Mouse (Mus musculus): Measurements from ENCODE around the gene Lrrc20. TPM values are rescaled to one million over a fixed set of nuclear protein-coding genes. Genes with fewer than 3 reads are reported as not detected.

The Lrrc20 gene
- polyA plus RNA-seq, 1 experiment, result 11.8 TPM

DNA sequence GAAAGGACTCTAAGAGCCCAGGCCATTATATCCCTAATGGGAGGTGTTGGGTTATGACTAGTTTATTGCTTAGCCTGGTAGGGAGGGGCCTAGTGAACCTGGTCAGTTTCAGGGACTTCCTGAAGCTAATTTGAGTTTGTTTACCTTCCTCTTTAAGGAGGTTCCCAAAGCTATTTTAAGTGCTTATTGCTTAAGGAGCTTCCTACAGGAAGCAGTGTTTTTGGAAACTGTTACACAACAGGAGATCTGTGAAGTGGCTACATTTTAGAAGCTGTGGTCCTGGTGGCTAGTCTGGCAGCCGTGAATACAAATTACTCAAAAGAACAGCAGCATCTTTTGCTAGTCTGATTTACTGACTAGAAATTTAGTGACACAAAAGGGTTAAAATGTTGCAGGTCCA, 1.3 kb upstream of the Lrrc20 start:
- Histone ChIP-seq H3K27me3 (ENCODE audit: control insufficient read depth, insufficient read depth, insufficient read length) (no peaks in the 10 kb centered on the region), H3K36me3 (ENCODE audit: control insufficient read depth, insufficient read depth) (no peaks in the 10 kb centered on the region), H3K79me2 (ENCODE audit: control insufficient read depth, insufficient read depth) (peaks cover 24% of the 10 kb centered on the region)

DNA sequence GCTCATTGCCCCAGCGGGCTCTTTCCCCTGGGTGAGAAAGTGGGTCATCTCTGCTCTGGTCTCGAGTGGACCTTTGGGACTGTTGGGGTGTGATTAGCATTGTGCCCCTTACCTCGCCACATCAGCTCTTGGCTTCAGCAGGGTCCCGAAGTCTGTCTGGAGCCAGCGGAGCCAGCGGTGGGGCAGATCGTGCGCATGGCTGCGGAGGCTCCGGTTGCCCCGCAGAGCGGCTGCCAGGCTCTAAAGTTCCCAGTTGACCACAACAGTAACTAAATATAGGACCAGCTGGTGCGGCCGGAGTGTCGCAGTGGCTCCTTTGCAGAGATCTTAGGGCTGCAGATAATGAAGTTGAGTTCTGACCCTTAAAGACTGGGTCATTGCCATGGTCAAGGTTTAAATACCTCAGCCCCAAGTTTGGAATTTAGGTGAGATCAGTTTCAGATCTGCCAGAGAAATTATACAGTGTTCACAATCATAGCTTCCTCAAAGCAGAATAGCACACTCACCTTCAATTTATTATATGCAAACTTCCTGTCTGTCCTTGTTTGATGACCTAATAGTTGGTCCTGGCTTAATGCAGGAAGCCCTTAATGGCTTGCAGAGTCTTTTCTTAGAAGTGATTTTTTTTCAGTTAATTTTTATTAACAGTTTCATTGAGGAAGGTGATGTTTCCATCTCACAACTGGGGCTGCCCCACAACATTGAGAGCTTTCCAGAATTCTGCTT, 1.0 kb downstream of the Lrrc20 start:
- TF ChIP-seq MYOD1 (IDR thresholded peaks at IDR 0.05; ENCODE audit: control insufficient read depth, insufficient read length, low read depth) (no peak), USF1 (IDR thresholded peaks at IDR 0.05; ENCODE audit: low read depth) (no peak), MYOG (IDR thresholded peaks at IDR 0.05; ENCODE audit: control insufficient read depth, extremely low read depth, insufficient read length) (no peak), CTCF (IDR thresholded peaks at IDR 0.05; ENCODE audit: control insufficient read depth, insufficient read depth, insufficient read length) (no peak)
- no peaks in the 10 kb centered on the region for H3K27me3 ChIP-seq (ENCODE audit: control insufficient read depth, insufficient read depth, insufficient read length)
- H3K79me3 ChIP-seq (ENCODE audit: low read depth), result peaks cover 1% of the 10 kb centered on the region
- peak overlapping the region; percentile 67 for H3ac ChIP-seq (ENCODE audit: control insufficient read depth, insufficient read length, low read depth)
- peak overlapping the region; percentile 71 for H3K4me3 ChIP-seq (ENCODE audit: insufficient read depth, poor library complexity, severe bottlenecking)
- peaks cover 32% of the 10 kb centered on the region for H3K79me2 ChIP-seq (ENCODE audit: control insufficient read depth, insufficient read depth)
- no peaks in the 10 kb centered on the region for H3K36me3 ChIP-seq (ENCODE audit: control insufficient read depth, insufficient read depth)

More for the DNA sequence above, 1.3 kb upstream of the Lrrc20 start:
- TF ChIP-seq MYOD1 (IDR thresholded peaks at IDR 0.05; ENCODE audit: control insufficient read depth, insufficient read length, low read depth) (no peak), CEBPB (IDR thresholded peaks at IDR 0.05; ENCODE audit: low read depth) (no peak), CTCF (IDR thresholded peaks at IDR 0.05; ENCODE audit: control insufficient read depth, insufficient read depth, insufficient read length) (no peak), MYOG (IDR thresholded peaks at IDR 0.05; ENCODE audit: control insufficient read depth, extremely low read depth, insufficient read length) (no peak), USF1 (IDR thresholded peaks at IDR 0.05; ENCODE audit: low read depth) (no peak), MAX (IDR thresholded peaks at IDR 0.05) (no peak), FOSL1 (IDR thresholded peaks at IDR 0.05; ENCODE audit: insufficient read depth, low read length, poor library complexity, severe bottlenecking) (no peak)
- Histone ChIP-seq H3K79me3 (ENCODE audit: low read depth) (peaks cover 1% of the 10 kb centered on the region), H3K4me3 (ENCODE audit: insufficient read depth, poor library complexity, severe bottlenecking) (no peak overlapping the region), H3ac (ENCODE audit: control insufficient read depth, insufficient read length, low read depth) (no peak overlapping the region)

DNA sequence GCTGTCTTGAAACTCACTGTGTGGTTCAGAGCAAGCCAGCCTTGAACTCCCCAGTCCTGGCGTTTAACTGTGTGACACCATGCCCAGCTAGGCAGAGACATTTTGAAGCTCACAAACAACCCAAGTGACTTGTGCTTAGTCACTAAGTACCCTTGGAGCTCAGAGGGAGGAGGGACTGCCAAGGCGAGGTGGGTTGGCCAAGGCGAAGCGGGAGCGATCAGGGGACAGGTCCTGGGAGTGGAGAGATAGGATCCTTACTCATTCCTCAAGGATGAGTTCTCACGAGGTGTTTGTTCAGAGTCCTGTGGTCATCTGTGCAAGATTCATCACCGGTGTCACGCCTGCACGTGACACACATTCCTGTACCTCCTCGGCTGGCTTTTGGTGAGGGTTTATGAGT, 3.9 kb downstream of the Lrrc20 start:
- Histone ChIP-seq H3ac (ENCODE audit: control insufficient read depth, insufficient read length, low read depth) (no peak overlapping the region), H3K27me3 (ENCODE audit: control insufficient read depth, insufficient read depth, insufficient read length) (no peaks in the 10 kb centered on the region), H3K36me3 (ENCODE audit: control insufficient read depth, insufficient read depth) (no peaks in the 10 kb centered on the region), H3K79me2 (ENCODE audit: control insufficient read depth, insufficient read depth) (peaks cover 32% of the 10 kb centered on the region), H3K4me3 (ENCODE audit: insufficient read depth, poor library complexity, severe bottlenecking) (no peak overlapping the region), H3K79me3 (ENCODE audit: low read depth) (peaks cover 1% of the 10 kb centered on the region)
- TF ChIP-seq MYOG (IDR thresholded peaks at IDR 0.05; ENCODE audit: control insufficient read depth, extremely low read depth, insufficient read length), result no peak
- TF ChIP-seq FOSL1 (IDR thresholded peaks at IDR 0.05; ENCODE audit: insufficient read depth, low read length, poor library complexity, severe bottlenecking), result no peak
- TF ChIP-seq MYOD1 (IDR thresholded peaks at IDR 0.05; ENCODE audit: control insufficient read depth, insufficient read length, low read depth), result no peak
- TF ChIP-seq CTCF (IDR thresholded peaks at IDR 0.05; ENCODE audit: control insufficient read depth, insufficient read depth, insufficient read length), result no peak
- no peak for TF ChIP-seq CEBPB (IDR thresholded peaks at IDR 0.05; ENCODE audit: low read depth)
- no peak for TF ChIP-seq USF1 (IDR thresholded peaks at IDR 0.05; ENCODE audit: low read depth)
- no peak for TF ChIP-seq MAX (IDR thresholded peaks at IDR 0.05)

DNA sequence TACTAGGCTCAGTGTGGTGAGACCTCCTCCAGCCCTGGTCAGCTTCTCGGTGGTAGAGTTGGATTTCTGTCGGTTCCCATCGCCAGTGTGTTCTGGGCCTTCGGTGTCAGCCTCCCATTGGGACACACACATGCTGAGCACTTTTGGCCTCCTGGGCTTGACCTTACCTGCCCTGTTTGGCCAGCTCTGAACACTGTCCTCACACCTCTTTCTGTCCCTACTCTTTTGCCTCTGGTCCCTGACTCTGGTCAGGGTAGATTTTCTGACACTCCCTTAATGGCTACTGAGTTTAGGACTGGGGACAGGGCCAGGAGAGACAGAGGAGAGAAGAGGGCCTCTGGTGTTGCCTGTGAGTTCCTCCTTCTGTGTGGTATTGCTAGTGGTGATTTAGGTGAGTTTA, 4.3 kb downstream of the Lrrc20 start:
- Histone ChIP-seq H3K4me3 (ENCODE audit: insufficient read depth, poor library complexity, severe bottlenecking) (no peak overlapping the region), H3K79me3 (ENCODE audit: low read depth) (peaks cover 1% of the 10 kb centered on the region), H3K27me3 (ENCODE audit: control insufficient read depth, insufficient read depth, insufficient read length) (no peaks in the 10 kb centered on the region), H3ac (ENCODE audit: control insufficient read depth, insufficient read length, low read depth) (no peak overlapping the region), H3K36me3 (ENCODE audit: control insufficient read depth, insufficient read depth) (no peaks in the 10 kb centered on the region), H3K79me2 (ENCODE audit: control insufficient read depth, insufficient read depth) (peaks cover 32% of the 10 kb centered on the region)
- TF ChIP-seq MAX (IDR thresholded peaks at IDR 0.05) (no peak), CEBPB (IDR thresholded peaks at IDR 0.05; ENCODE audit: low read depth) (no peak), MYOD1 (IDR thresholded peaks at IDR 0.05; ENCODE audit: control insufficient read depth, insufficient read length, low read depth) (no peak), MYOG (IDR thresholded peaks at IDR 0.05; ENCODE audit: control insufficient read depth, extremely low read depth, insufficient read length) (no peak), CTCF (IDR thresholded peaks at IDR 0.05; ENCODE audit: control insufficient read depth, insufficient read depth, insufficient read length) (no peak), USF1 (IDR thresholded peaks at IDR 0.05; ENCODE audit: low read depth) (no peak), FOSL1 (IDR thresholded peaks at IDR 0.05; ENCODE audit: insufficient read depth, low read length, poor library complexity, severe bottlenecking) (no peak)

DNA sequence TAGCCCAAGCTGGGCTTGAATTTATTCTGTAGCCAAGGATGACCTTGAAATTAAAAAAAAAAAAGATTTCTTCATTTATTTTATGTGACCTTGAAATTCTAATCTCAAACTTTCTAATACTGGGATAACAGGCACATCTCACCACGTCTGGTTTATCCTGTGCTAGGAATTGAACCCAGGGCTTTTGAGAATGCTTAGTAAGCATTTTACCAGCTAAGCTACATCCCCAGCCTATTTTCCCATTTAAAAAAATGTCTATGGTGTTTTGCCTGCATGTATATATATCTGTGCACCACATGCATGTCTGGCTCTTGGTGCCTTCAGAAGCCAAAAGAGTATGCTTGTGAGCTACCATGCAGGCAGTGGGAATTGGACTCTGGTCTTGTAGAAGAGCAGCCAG, 4.9 kb downstream of the Lrrc20 start:
- H3K79me3 ChIP-seq (ENCODE audit: low read depth), result peaks cover 1% of the 10 kb centered on the region
- no peak overlapping the region for H3K4me3 ChIP-seq (ENCODE audit: insufficient read depth, poor library complexity, severe bottlenecking)
- no peaks in the 10 kb centered on the region for H3K36me3 ChIP-seq (ENCODE audit: control insufficient read depth, insufficient read depth)
- no peak overlapping the region for H3ac ChIP-seq (ENCODE audit: control insufficient read depth, insufficient read length, low read depth)
- TF ChIP-seq USF1 (IDR thresholded peaks at IDR 0.05; ENCODE audit: low read depth) (no peak), FOSL1 (IDR thresholded peaks at IDR 0.05; ENCODE audit: insufficient read depth, low read length, poor library complexity, severe bottlenecking) (no peak), CTCF (IDR thresholded peaks at IDR 0.05; ENCODE audit: control insufficient read depth, insufficient read depth, insufficient read length) (no peak), MYOD1 (IDR thresholded peaks at IDR 0.05; ENCODE audit: control insufficient read depth, insufficient read length, low read depth) (no peak), CEBPB (IDR thresholded peaks at IDR 0.05; ENCODE audit: low read depth) (no peak), MYOG (IDR thresholded peaks at IDR 0.05; ENCODE audit: control insufficient read depth, extremely low read depth, insufficient read length) (no peak), MAX (IDR thresholded peaks at IDR 0.05) (no peak)
- H3K27me3 ChIP-seq (ENCODE audit: control insufficient read depth, insufficient read depth, insufficient read length), result no peaks in the 10 kb centered on the region
- peaks cover 32% of the 10 kb centered on the region for H3K79me2 ChIP-seq (ENCODE audit: control insufficient read depth, insufficient read depth)
